Mouse (Mus musculus) ES-E14 (cell line): Measurements from ENCODE around the gene Furin.

ENCODE experiments used
- CHD2 ChIP-seq: IDR thresholded peaks from 2 replicates; pipeline ENCODE4 v1.6.1; 2014; ENCODE audit warnings: mild to moderate bottlenecking, low read depth, low read length, inconsistent platforms
- HCFC1 ChIP-seq: IDR thresholded peaks from 2 replicates; pipeline ENCODE4 v1.6.1; 2012; ENCODE audit warnings: low read length, inconsistent platforms, borderline replicate concordance; ENCODE audit not compliant: insufficient read depth
- MAFK ChIP-seq: IDR thresholded peaks from 2 replicates; pipeline ENCODE4 v1.6.1; 2014; ENCODE audit warnings: mild to moderate bottlenecking, low read depth, low read length, inconsistent platforms; ENCODE audit not compliant: insufficient read depth
- ZC3H11A ChIP-seq: IDR thresholded peaks from 2 replicates; pipeline ENCODE4 v1.6.1; 2012; ENCODE audit warnings: low read depth, mild to moderate bottlenecking, inconsistent platforms, low read length, borderline replicate concordance
- ZNF384 ChIP-seq: IDR thresholded peaks from 2 replicates; pipeline ENCODE4 v1.6.1; 2012; ENCODE audit warnings: low read depth, low read length, inconsistent platforms

DNA sequence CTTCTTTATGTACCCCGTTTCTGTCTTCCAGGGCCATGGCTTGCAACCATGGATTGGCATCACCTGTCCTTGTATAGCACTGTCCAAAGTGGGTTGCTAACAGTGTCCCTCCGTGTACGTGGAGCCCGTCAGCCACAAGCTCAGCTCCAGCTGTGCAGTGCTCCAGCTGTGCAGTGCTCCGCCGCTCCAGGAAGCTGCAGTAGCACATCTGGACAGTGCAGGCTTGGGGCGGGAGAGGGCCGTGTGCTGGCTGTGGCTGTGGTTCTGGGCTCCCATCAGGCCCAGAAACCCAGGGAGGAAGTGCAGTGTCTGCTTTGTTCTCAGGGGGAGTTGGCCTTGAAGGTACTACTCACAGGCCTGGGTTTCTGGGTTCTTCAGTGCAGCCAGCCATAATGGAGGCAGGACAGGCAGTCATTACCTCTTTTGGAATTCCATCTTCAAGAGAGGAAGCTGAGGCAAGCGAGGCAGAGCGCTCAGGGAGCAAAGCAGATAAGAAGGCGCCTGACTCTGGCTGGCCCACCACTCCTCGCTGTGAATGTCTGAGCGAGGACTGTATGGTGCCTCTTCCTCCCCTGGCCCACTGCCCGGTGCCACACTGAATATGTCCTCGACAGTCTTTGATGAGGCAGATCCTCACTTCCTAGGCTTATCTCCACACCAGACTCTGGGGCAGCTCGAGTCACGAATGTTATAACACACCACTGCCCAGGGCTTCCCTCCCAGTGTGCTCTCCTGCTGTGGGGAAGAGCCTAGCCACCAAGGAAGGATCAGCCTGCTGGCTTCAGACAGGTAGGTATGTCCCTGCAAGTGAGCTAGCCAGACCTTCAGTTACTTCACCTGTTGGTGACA, 39.4 kb upstream of the Furin start:
- no peak for TF ChIP-seq ZNF384
- no peak for TF ChIP-seq CHD2
- no peak for TF ChIP-seq ZC3H11A
- TF ChIP-seq MAFK: no peak
- no peak for TF ChIP-seq HCFC1
